13 mouse cellular contexts compared by ENCODE assay signal in the genomic region with DNA sequence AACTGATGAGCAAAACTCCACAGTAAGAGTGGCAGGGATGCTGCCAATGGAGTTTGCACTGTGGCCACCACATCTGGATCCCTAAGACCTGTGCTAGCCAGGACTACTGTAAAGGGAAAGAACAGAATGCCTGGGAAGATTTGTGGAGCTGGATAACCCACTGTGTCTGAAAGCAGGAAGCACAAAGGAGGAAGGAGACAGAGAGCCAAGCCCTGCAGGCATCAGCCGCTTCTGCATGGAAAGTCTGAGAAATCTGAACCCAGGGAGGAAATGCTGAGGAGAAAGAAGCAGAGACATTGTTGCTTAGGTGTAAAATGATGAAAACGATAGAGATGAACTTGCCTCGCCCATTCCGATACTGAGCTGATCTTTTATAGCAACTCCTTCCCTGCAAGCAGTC. TPM values are rescaled to one million over a fixed set of nuclear protein-coding genes. Genes with fewer than 3 reads are reported as not detected.
"Had no signal": no experiment of that assay in that cellular context is flagged by ENCODE, and none has a peak within 500 bp of the region (broad histone marks: within the 10 kb centered on the region; RNA-seq: fewer than 3 reads in every experiment).

No protein-coding gene starts in this region.

- DNase-seq: left cerebral cortex, postnatal 4 days; liver, embryonic 13.5 days; lung, adult 18-20 months; lung, postnatal 36 days; retina, postnatal 1 day; right cerebral cortex, postnatal 14 days; thymus, postnatal 14 days had no signal

- H3K4me3 ChIP-seq: limb, embryonic 13.5 days; liver, embryonic 13.5 days; megakaryocyte, embryonic 14.5 days; midbrain, embryonic 15.5 days; neural tube, embryonic 13.5 days had no signal

- H3K4me1 ChIP-seq: limb, embryonic 13.5 days; liver, embryonic 13.5 days; midbrain, embryonic 15.5 days; neural tube, embryonic 13.5 days had no signal

- H3K27ac ChIP-seq: limb, embryonic 13.5 days; liver, embryonic 13.5 days; midbrain, embryonic 15.5 days; neural tube, embryonic 13.5 days; stomach, postnatal 0 days had no signal

- H3K27me3 ChIP-seq: limb, embryonic 13.5 days; liver, embryonic 13.5 days; megakaryocyte, embryonic 14.5 days; midbrain, embryonic 15.5 days; neural tube, embryonic 13.5 days had no signal

- H3K36me3 ChIP-seq: limb, embryonic 13.5 days; liver, embryonic 13.5 days; midbrain, embryonic 15.5 days; neural tube, embryonic 13.5 days had no signal

RNA-seq across cellular contexts. Expression of a gene that starts 22.5 kb away (rescaled TPM):
- total RNA-seq: monocyte, adult 5-6 weeks had no signal
